Mouse (Mus musculus): Measurements from ENCODE around the gene Olfr1265. TPM values are rescaled to one million over a fixed set of nuclear protein-coding genes. Genes with fewer than 3 reads are reported as not detected.

The Olfr1265 gene
- not detected in 2 replicates for polyA plus RNA-seq (2012; rRNA removed; ENCODE audit: low replicate concordance)

GRCm38 (mm10) chr2:90035037-90035436 lies at the start of gene Olfr1265:
Gene Olfr1265, plus strand, starts transcription at chr2:90035337.

GRCm38 (mm10) chr2:89990921-89991320 lies 44.2 kb upstream of the Olfr1265 start, which contains the start of gene Olfr1261:
Gene Olfr1261, plus strand, starts transcription at chr2:89991221.

GRCm38 (mm10) chr2:89999845-90000244 lies 35.3 kb upstream of the Olfr1265 start, which contains the start of gene Olfr1262:
Gene Olfr1262, plus strand, starts transcription at chr2:90000145.

GRCm38 (mm10) chr2:90011831-90012230 lies 23.3 kb upstream of the Olfr1265 start, which contains the start of gene Olfr1263:
Gene Olfr1263, plus strand, starts transcription at chr2:90012131.

GRCm38 (mm10) chr2:90025477-90025876 lies 9.7 kb upstream of the Olfr1265 start, which contains the start of gene Olfr1264:
Gene Olfr1264, minus strand, starts transcription at chr2:90025577.

GRCm38 (mm10) chr2:90063494-90063893 lies 28.4 kb downstream of the Olfr1265 start, which contains the start of gene Olfr140:
Gene Olfr140, minus strand, starts transcription at chr2:90063594.

Other genes with a start within 250 kb of the Olfr1265 start
- not detected in 2 replicates for gene Olfr1254, start 241.7 kb upstream of the Olfr1265 start, polyA plus RNA-seq (2012; rRNA removed; ENCODE audit: low replicate concordance)
- gene Olfr1255, start 223.3 kb upstream of the Olfr1265 start, polyA plus RNA-seq (2012; rRNA removed; ENCODE audit: low replicate concordance) = not detected in 2 replicates
- gene Olfr1256, start 193.8 kb upstream of the Olfr1265 start, polyA plus RNA-seq (2012; rRNA removed; ENCODE audit: low replicate concordance) = not detected in 2 replicates
- gene Olfr48, start 187.1 kb upstream of the Olfr1265 start, polyA plus RNA-seq (2012; rRNA removed; ENCODE audit: low replicate concordance) = not detected in 2 replicates
- not detected in 2 replicates for gene Olfr1257, start 156.9 kb upstream of the Olfr1265 start, polyA plus RNA-seq (2012; rRNA removed; ENCODE audit: low replicate concordance)
- not detected in 2 replicates for gene Olfr1258, start 108.0 kb upstream of the Olfr1265 start, polyA plus RNA-seq (2012; rRNA removed; ENCODE audit: low replicate concordance)
- not detected in 2 replicates for gene Olfr1259, start 86.7 kb upstream of the Olfr1265 start, polyA plus RNA-seq (2012; rRNA removed; ENCODE audit: low replicate concordance)
- gene Olfr1260, start 61.0 kb upstream of the Olfr1265 start, polyA plus RNA-seq (2012; rRNA removed; ENCODE audit: low replicate concordance) = not detected in 2 replicates
- gene Olfr1261, start 44.1 kb upstream of the Olfr1265 start, polyA plus RNA-seq (2012; rRNA removed; ENCODE audit: low replicate concordance) = not detected in 2 replicates
- not detected in 2 replicates for gene Olfr1262, start 35.2 kb upstream of the Olfr1265 start, polyA plus RNA-seq (2012; rRNA removed; ENCODE audit: low replicate concordance)
- not detected in 2 replicates for gene Olfr1263, start 23.2 kb upstream of the Olfr1265 start, polyA plus RNA-seq (2012; rRNA removed; ENCODE audit: low replicate concordance)
- gene Olfr1264, start 9.8 kb upstream of the Olfr1265 start, polyA plus RNA-seq (2012; rRNA removed; ENCODE audit: low replicate concordance) = not detected in 2 replicates
- not detected in 2 replicates for gene Olfr140, start 28.3 kb downstream of the Olfr1265 start, polyA plus RNA-seq (2012; rRNA removed; ENCODE audit: low replicate concordance)
- gene Olfr1269, start 86.1 kb downstream of the Olfr1265 start, polyA plus RNA-seq (2012; rRNA removed; ENCODE audit: low replicate concordance) = not detected in 2 replicates
- not detected in 2 replicates for gene Olfr32, start 107.0 kb downstream of the Olfr1265 start, polyA plus RNA-seq (2012; rRNA removed; ENCODE audit: low replicate concordance)
- not detected in 2 replicates for gene Olfr1270, start 117.8 kb downstream of the Olfr1265 start, polyA plus RNA-seq (2012; rRNA removed; ENCODE audit: low replicate concordance)
- gene Olfr1506, start 189.2 kb downstream of the Olfr1265 start, polyA plus RNA-seq (2012; rRNA removed; ENCODE audit: low replicate concordance) = not detected in 2 replicates
- gene Olfr142, start 222.3 kb downstream of the Olfr1265 start, polyA plus RNA-seq (2012; rRNA removed; ENCODE audit: low replicate concordance) = not detected in 2 replicates
- not detected in 2 replicates for gene Olfr1271, start 235.7 kb downstream of the Olfr1265 start, polyA plus RNA-seq (2012; rRNA removed; ENCODE audit: low replicate concordance)